Mouse (Mus musculus) forebrain, embryonic 14.5 days (tissue): ENCODE measurements around the gene Gm2a. TPM values are rescaled to one million over a fixed set of nuclear protein-coding genes. Genes with fewer than 3 reads are reported as not detected.

Experiments
- ATAC-seq: fragments of 200-750 bp; cut with Nextera tagmentation; 2 replicates; pipeline ENCODE4 v1.8.0; 2017; ENCODE audit warnings: mild to moderate bottlenecking, moderate library complexity
- DNase-seq: peaks from one replicate; pipeline ENCODE4 v3.0.0-alpha.2; 2015; ENCODE audit warnings: low spot score
- H3K27ac ChIP-seq: fragments of 300-500 bp; sonication (generic); 2 replicates; pipeline ENCODE4 v1.5.1; 2014; ENCODE audit warnings: low read depth, mild to moderate bottlenecking, control low read depth, low read length, moderate library complexity
- H3K27me3 ChIP-seq: fragments of 300-500 bp; sonication (generic); replicated peaks from 2 replicates; pipeline ENCODE4 v1.6.1; 2014; ENCODE audit warnings: low read length, control low read depth, mixed read lengths; ENCODE audit not compliant: control insufficient read depth, insufficient read depth
- H3K36me3 ChIP-seq: fragments of 300-500 bp; sonication (generic); 2 replicates; pipeline ENCODE4 v1.6.1; 2014; ENCODE audit warnings: low read length, control low read depth; ENCODE audit not compliant: control insufficient read depth, insufficient read depth
- H3K4me1 ChIP-seq: fragments of 300-500 bp; sonication (generic); 2 replicates; pipeline ENCODE4 v1.6.1; 2014; ENCODE audit warnings: antibody characterized with exemption, low read length, control low read depth; ENCODE audit not compliant: control insufficient read depth, insufficient read depth
- H3K4me2 ChIP-seq: fragments of 300-500 bp; sonication (generic); 2 replicates; pipeline ENCODE4 v1.6.1; 2014; ENCODE audit warnings: mild to moderate bottlenecking, control low read depth, low read length
- H3K4me3 ChIP-seq: fragments of 300-500 bp; sonication (generic); 2 replicates; pipeline ENCODE4 v1.5.1; 2014; ENCODE audit warnings: low read depth, low read length, control low read depth
- H3K9ac ChIP-seq: fragments of 300-500 bp; sonication (generic); 2 replicates; pipeline ENCODE4 v1.6.1; 2014; ENCODE audit warnings: mild to moderate bottlenecking, low read length, control low read depth, moderate library complexity
- H3K9me3 ChIP-seq: fragments of 300-500 bp; sonication (generic); replicated peaks from 2 replicates; pipeline ENCODE4 v1.6.1; 2016; ENCODE audit warnings: low read length, control low read depth, mixed read lengths; ENCODE audit not compliant: control insufficient read depth
- WGBS: fragments of 180-500 bp; shearing (Covaris S2); extraction: QIAGEN DNeasy Blood & Tissue Kit; methylation state at CpG from one replicate; pipeline ENCODE4 v1.1.7; 2014; 5-methylcytosine and 5-hydroxymethylcytosine counted together
- polyA plus RNA-seq: library from polyadenylated mRNA; unstranded; fragments of >200 nt; fragmentation: Nextera tagmentation; extraction: Ambion mirVana; gene quantifications from 2 replicates; pipeline ENCODE4 v1.2.1, GENCODE M21; 2014

Gene Gm2a
- polyA plus RNA-seq, 1 experiment from 2014 or later: 22.8 TPM

GRCm38 (mm10) chr11:55073191-55073590 lies 24.7 kb upstream of the Gm2a start:
- DNase-seq: no peak
- no peak for ATAC-seq
- WGBS: 88% methylated on average over 10 of the region's 10 CpGs
- Histone ChIP-seq H3K9ac (no peak overlapping the region), H3K4me1 (peaks cover 4% of the 10 kb centered on the region), H3K4me2 (no peak overlapping the region), H3K36me3 (no peaks in the 10 kb centered on the region), H3K27me3 (0 out of 2 replicates have a peak, but pooled peaks cover under 1% of the 10 kb centered on the region), H3K27ac (no peak overlapping the region), H3K9me3 (no peaks in the 10 kb centered on the region), H3K4me3 (no peak overlapping the region)

DNA sequence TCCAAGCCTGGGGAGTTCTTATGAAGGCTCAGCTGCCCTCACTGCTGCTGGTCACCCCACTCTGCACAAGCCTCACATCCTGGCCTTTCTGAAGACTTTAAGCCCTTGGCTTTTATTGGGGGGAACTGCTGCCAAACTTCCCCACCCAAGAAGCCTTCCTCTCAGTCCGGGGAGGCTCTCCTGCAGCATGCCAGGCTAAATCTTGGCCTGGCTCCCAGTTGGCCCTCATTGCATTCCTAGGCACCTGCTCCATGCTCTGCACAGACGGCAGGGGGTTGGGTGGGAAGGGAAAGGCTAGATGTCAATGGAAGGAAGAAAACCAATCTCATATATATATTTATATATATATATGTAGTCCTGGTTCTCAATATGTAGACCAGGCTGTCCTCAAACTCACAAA lies 22.3 kb upstream of the Gm2a start:
- H3K27ac ChIP-seq: no peak overlapping the region
- peaks cover 4% of the 10 kb centered on the region; the same call in 1 of the 2 replicates for H3K27me3 ChIP-seq
- no peaks in the 10 kb centered on the region for H3K36me3 ChIP-seq
- WGBS: 33% methylated on average over 2 of the region's 2 CpGs
- DNase-seq (peak; percentile 51), ATAC-seq (no peak)
- no peak overlapping the region for H3K4me3 ChIP-seq
- H3K4me2 ChIP-seq: no peak overlapping the region
- H3K9ac ChIP-seq: no peak overlapping the region
- H3K9me3 ChIP-seq: no peaks in the 10 kb centered on the region
- peaks cover 4% of the 10 kb centered on the region; the same call in 1 of the 2 replicates for H3K4me1 ChIP-seq

DNA sequence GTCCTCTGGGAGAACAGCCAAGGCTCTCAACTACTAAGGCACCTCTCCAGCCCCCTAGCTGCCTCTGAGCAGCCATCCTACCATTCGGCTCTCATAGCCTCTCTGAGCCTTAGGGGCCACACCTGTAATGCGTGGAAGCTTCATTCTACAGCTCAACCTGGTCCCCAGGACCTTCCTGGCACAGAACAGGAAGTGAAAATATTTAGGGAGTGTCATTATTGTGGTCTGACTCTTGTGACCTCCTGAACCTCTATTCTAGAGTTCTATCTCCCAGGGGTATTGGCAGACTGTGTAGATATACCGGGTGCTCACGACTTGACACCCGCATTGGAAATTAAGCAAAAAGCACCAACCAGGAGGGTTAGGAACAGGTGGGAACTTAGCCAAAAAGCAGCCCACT lies 21.7 kb upstream of the Gm2a start:
- DNase-seq (no peak), ATAC-seq (no peak)
- H3K4me3 ChIP-seq: no peak overlapping the region
- H3K27ac ChIP-seq: no peak overlapping the region
- H3K27me3 ChIP-seq: peaks cover 4% of the 10 kb centered on the region; the same call in 1 of the 2 replicates
- no peaks in the 10 kb centered on the region for H3K36me3 ChIP-seq
- 89% methylated on average over 5 of the region's 5 CpGs for WGBS
- H3K4me2 ChIP-seq: no peak overlapping the region
- H3K9me3 ChIP-seq: no peaks in the 10 kb centered on the region
- H3K9ac ChIP-seq: no peak overlapping the region
- peaks cover 4% of the 10 kb centered on the region; the same call in 1 of the 2 replicates for H3K4me1 ChIP-seq

- Histone ChIP-seq H3K36me3 (no peaks in the 10 kb centered on the region), H3K4me3 (peak within 1 kb of the TSS; percentile 38), H3K9me3 (no peaks in the 10 kb centered on the region), H3K27ac (no peak within 1 kb of the TSS), H3K4me2 (peak within 1 kb of the TSS; percentile 91), H3K27me3 (peaks cover 4% of the 10 kb centered on the region; the same call in 1 of the 2 replicates), H3K4me1 (peaks cover 4% of the 10 kb centered on the region; the same call in 1 of the 2 replicates), H3K9ac (peak within 1 kb of the TSS; percentile 68)
- ATAC-seq (peak; percentile 69), DNase-seq (peak; percentile 68)
- WGBS: 1% methylated on average over 50 of the region's 50 CpGs
These were observed 20.3 kb upstream of the Gm2a start, which contains the start of gene Ccdc69 for GRCm38 (mm10) chr11:55077331-55078231. Gene Ccdc69 (minus strand): TSS chr11:55078131.

GRCm38 (mm10) chr11:55078502-55078901 lies 19.4 kb upstream of the Gm2a start:
- Histone ChIP-seq H3K4me2 (peak overlapping the region; percentile 91; the same call in 1 of the 2 replicates), H3K36me3 (no peaks in the 10 kb centered on the region), H3K4me3 (no peak overlapping the region), H3K9me3 (no peaks in the 10 kb centered on the region), H3K27ac (no peak overlapping the region), H3K27me3 (peaks cover 4% of the 10 kb centered on the region; the same call in 1 of the 2 replicates), H3K9ac (no peak overlapping the region), H3K4me1 (peaks cover 4% of the 10 kb centered on the region; the same call in 1 of the 2 replicates)
- 60% methylated on average over 3 of the region's 3 CpGs for WGBS
- DNase-seq (no peak), ATAC-seq (no peak)

DNA sequence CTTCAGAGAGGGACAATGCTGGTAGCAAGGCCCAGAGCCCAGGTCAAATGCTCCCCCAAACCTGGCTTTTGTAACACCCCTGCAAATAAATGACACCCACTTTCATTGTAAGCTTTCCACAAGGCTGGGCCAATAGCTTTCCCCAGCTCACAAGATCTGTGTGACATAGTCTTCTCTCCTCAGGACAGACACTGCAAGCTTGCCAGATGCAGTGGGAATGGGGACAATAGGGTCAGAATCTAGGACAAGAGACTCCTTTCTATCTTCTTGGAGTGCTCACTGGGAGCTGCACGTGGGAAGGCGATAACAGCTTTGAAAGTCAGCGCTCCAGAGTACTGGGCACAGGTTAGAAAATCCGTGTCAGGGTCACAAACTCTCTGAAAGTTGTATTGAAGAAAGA lies 18.7 kb upstream of the Gm2a start:
- Histone ChIP-seq H3K4me1 (peaks cover 4% of the 10 kb centered on the region; the same call in 1 of the 2 replicates), H3K4me2 (no peak overlapping the region), H3K27ac (no peak overlapping the region), H3K36me3 (no peaks in the 10 kb centered on the region), H3K9ac (no peak overlapping the region), H3K4me3 (no peak overlapping the region), H3K27me3 (peaks cover 4% of the 10 kb centered on the region; the same call in 1 of the 2 replicates), H3K9me3 (no peaks in the 10 kb centered on the region)
- DNase-seq (no peak), ATAC-seq (no peak)
- 79% methylated on average over 4 of the region's 4 CpGs for WGBS

- Histone ChIP-seq H3K9ac (no peak overlapping the region), H3K4me2 (no peak overlapping the region), H3K27ac (no peak overlapping the region), H3K27me3 (peaks cover 4% of the 10 kb centered on the region; the same call in 1 of the 2 replicates), H3K4me3 (no peak overlapping the region), H3K4me1 (peaks cover 4% of the 10 kb centered on the region; the same call in 1 of the 2 replicates), H3K36me3 (no peaks in the 10 kb centered on the region), H3K9me3 (no peaks in the 10 kb centered on the region)
- no peak for DNase-seq
- 94% methylated on average over 9 of the region's 9 CpGs for WGBS
- no peak for ATAC-seq
These were observed 16.7 kb upstream of the Gm2a start for GRCm38 (mm10) chr11:55081206-55081605.

DNA sequence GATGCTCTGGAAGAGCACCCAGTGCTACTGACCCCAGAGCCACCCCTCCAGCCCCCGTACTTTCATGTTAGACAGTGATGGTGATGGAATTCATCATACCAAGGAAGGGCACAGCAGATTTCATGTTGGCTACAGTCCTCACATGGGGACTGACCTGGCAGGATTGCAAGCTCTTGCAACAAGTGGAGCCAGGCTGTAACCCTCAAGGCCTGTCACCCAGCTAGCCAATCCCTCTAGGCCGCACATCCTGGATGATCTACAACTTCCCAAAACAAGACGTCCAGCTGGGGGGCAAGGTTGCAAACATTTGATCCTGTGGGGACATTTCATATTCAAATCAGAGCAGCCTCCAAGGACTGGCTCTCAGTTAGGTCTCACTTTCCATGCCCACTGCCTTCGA lies 13.3 kb upstream of the Gm2a start:
- DNase-seq (no peak), ATAC-seq (no peak)
- Histone ChIP-seq H3K27me3 (no peaks in the 10 kb centered on the region), H3K9ac (no peak overlapping the region), H3K27ac (no peak overlapping the region), H3K4me3 (no peak overlapping the region), H3K4me1 (no peaks in the 10 kb centered on the region), H3K4me2 (no peak overlapping the region), H3K36me3 (no peaks in the 10 kb centered on the region), H3K9me3 (no peaks in the 10 kb centered on the region)
- 78% methylated on average over 4 of the region's 4 CpGs for WGBS

DNA sequence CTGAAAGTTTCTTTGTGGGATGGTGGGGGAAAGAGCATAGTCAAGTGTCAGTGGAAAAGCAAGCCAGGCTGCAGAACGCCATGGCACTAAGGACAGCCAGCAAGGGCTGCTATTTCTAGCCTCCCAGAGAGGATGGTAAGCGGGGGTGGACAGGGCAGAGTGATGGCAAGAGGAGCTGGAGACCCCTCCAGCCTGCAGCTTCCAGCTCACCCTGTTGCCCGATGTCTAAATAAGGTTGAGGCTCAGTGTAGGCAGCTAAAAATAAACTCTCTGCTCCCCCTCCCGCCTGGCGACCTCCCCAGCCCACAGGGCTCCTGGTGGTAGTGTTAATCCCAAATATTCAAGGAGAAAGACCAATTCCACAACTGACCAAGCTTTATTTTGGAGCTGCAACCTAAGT lies 12.5 kb upstream of the Gm2a start:
- no peak overlapping the region for H3K4me3 ChIP-seq
- H3K9me3 ChIP-seq: no peaks in the 10 kb centered on the region
- no peak overlapping the region for H3K9ac ChIP-seq
- no peaks in the 10 kb centered on the region for H3K27me3 ChIP-seq
- no peak overlapping the region for H3K27ac ChIP-seq
- H3K4me2 ChIP-seq: no peak overlapping the region
- ATAC-seq (no peak), DNase-seq (no peak)
- no peaks in the 10 kb centered on the region for H3K36me3 ChIP-seq
- no peaks in the 10 kb centered on the region for H3K4me1 ChIP-seq
- 65% methylated on average over 5 of the region's 5 CpGs for WGBS
